Mouse (Mus musculus) A20 (cell line): ENCODE results near the gene Wwox.

ENCODE experiments used
- DNase-seq: peaks from one replicate; pipeline ENCODE4 v3.0.0-alpha.2; 2011; ENCODE audit warnings: low read depth, low spot score

The Wwox gene

DNA sequence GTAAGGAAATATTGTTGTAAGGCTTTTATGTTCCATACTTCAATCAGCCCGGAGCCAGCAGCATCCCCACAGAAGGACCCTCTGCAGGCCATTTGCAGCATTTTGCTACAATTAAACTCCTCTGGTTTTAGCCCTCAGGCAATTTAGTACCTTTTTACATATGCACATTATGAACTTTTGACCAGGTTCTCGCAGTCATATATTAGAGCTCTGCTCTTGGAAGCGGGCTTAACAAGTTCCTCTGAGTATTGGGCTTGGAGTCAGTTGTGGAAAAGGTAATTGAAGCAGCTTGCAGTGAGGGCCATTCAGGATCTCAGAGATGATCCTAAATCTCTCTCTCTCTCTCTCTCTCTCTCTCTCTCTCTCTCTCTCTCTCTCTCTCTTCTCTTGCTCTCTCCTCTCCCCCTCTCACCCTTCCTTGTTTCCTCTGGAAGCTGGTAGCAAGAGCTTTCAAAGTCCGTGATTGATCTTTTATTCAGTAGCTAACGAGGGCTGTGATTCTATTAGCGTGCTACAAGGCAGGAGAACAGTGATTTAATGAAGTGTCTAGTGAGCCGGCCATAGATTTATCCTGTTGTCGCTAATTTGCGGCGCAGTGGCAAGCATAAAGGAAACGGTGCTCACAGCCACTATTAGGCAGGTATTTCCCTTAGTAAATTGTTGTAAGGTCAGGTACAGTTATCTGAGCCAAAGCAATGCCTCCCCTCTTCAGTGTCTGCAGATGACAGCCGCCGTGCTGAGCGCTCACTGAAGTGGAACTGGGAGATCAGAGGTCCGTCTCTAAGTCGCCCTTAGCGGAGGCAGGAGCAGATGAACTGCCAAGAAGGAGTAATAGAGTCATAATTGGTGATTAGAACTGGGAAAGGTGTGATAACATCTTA is 292.0 kb downstream of the Wwox start:
- DNase-seq, result no peak

DNA sequence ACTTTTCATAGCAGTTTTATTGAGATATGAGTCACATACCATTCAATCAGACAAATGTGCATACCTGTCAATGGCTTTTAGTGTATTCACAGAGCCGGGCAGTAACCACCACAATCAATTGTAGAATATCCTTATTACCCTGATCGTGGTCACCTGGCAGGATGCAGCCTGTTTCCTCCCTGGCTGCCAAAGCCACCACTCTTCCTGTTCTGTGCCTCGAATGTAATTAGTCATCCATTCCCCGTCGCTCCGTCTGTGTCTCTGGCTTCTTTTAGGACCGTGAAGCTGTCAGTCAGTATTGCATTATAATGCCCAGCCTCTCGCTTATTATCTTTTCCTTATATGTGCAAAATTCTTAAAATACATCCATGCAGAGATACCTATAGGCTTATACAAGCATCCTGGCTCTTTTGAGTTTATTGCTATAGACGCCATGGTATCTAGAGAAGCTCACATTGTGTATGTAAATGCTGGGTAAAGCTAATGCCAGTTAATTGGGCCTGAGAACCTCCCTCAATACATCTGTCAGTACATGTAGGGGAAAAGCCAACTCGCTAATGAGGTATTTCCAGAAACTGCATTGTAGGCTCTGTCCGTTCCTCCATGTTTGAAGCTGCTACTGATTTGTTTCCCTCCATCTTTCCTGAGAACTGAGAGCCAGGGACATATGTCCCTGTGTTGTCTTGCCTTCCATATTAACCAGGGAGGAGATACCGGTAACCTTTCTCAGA is 303.9 kb downstream of the Wwox start:
- no peak for DNase-seq

- DNase-seq, result peak; percentile 13
These were observed 306.9 kb downstream of the Wwox start for GRCm38 (mm10) chr8:114746373-114746772.

GRCm38 (mm10) chr8:114751376-114752135 is 312.1 kb downstream of the Wwox start:
- no peak for DNase-seq

GRCm38 (mm10) chr8:114759621-114760020 is 320.2 kb downstream of the Wwox start:
- DNase-seq, result no peak

GRCm38 (mm10) chr8:114768536-114768935 is 329.1 kb downstream of the Wwox start:
- DNase-seq, result no peak

GRCm38 (mm10) chr8:114770856-114771776 is 331.7 kb downstream of the Wwox start:
- peak; percentile 73 for DNase-seq

- DNase-seq, result no peak
These were observed 332.9 kb downstream of the Wwox start for GRCm38 (mm10) chr8:114772276-114772849.

GRCm38 (mm10) chr8:114773461-114774414 is 334.3 kb downstream of the Wwox start:
- DNase-seq, result no peak

- no peak for DNase-seq
These were observed 334.9 kb downstream of the Wwox start for GRCm38 (mm10) chr8:114774415-114774775.

DNA sequence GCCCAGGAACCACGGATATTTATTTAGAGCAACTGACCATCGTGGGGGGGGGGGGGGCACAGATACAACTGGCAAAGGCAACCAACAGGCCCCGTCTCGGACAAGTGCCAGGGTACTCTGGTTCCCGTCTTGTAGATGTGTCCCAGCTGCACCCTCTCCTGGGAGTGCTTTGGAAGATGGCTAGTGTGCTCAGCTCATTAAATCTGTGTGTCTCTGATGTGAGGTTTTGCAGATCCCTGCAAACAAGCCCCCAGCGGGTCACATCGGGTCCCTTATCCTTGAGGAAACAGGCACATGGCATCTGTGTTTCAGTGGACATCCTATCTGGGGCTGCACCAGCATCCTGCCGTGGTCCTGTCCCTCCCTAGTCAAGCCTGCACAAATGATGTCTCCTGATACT is 336.1 kb downstream of the Wwox start:
- no peak for DNase-seq

- DNase-seq, result no peak
These were observed 337.2 kb downstream of the Wwox start for GRCm38 (mm10) chr8:114776696-114777095.

DNA sequence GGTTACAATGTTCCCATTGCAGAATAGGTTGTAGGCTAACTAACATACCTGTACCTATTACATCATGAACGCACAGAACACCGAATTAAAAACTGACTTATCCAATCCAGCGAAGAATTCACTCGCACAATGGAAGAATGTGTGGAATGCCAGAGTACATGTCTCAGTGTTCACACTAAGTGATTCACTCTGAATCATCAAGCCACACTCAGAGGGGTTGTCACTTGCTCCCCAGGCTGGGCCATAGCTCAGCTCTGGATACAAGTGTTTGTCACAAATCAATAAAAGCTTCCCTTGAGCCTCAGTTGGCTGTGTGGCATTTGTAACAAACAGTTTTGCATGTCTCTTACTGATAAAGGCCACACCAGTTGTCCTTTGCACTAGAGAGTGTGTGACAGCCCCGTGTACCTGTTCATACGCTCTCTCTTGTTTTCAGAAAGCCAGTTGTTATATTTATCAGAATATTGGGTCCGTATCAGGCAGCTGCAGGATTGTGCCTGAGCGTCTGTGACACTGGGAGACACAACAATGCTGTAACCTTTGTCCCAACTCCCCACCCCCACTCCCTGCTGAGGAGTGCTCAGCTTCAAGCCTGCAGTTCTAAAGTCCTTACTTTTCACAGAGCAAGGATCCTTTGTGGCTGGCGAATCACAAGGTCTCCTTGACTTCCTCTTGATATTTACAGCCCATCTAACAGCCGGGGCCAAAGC is 338.0 kb downstream of the Wwox start:
- DNase-seq, result no peak

GRCm38 (mm10) chr8:114779002-114779401 is 339.5 kb downstream of the Wwox start:
- DNase-seq, result no peak

- DNase-seq, result no peak
These were observed 343.9 kb downstream of the Wwox start for GRCm38 (mm10) chr8:114783321-114783720.

DNA sequence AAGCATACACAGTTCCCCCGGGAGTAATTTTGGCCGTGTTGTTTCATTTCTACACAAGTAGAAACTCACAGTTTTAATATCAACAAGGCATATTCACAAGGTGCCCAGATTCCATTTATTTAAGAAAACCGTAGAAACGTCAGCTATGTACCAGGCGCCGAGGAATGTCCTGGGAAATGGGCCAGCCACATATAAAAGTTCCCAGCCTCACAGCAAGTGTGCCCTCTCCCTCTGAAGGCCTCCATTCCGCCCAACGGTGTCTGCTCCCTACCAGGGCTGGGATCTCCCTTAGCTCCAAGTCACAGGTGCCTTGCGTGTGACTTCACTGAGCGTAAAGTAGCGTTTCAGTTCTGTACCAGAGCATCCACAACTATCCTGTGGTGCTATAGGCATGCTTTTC is 346.4 kb downstream of the Wwox start:
- no peak for DNase-seq

GRCm38 (mm10) chr8:114789616-114790015 is 350.2 kb downstream of the Wwox start:
- no peak for DNase-seq

DNA sequence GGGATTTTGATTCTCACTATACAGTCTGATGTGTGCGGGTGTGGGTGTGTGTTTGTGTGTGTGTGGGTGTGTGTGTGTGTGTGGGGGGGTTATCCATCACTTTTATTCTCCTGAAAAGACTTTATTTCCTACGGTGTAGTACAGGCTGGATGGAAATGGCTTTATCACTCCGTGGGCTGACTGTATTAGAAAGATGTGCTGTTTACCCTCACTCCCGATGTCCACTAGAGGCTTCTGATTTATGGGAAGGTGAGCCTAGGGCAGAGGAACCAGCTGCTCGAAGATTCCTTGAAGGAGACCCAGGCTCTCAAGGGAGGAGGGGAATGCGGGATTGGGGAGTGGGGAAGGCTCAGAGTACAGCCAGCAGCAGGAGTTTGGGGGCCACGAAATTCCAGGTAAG is 351.3 kb downstream of the Wwox start:
- DNase-seq, result no peak

- no peak for DNase-seq
These were observed 354.2 kb downstream of the Wwox start for GRCm38 (mm10) chr8:114793682-114794081.
